Mouse (Mus musculus): ENCODE results near the gene Mycl.

GRCm38 (mm10) chr4:122968106-122968505 is 27.3 kb upstream of the Mycl start:
- TF ChIP-seq CTCF (conservative IDR thresholded peaks at IDR 0.05 in 1 of 2, IDR thresholded peaks at IDR 0.05 in 1 of 2; ENCODE audit: low read depth in 2 of 2, low read length in 2 of 2) (no peak), RAD21 (IDR thresholded peaks at IDR 0.05; ENCODE audit: low read depth, low read length) (no peak), TBP (conservative IDR thresholded peaks at IDR 0.05; ENCODE audit: low read depth, low read length) (no peak)
